Mouse (Mus musculus) Patski (cell line): ENCODE results near the gene Rabgap1l. TPM values are rescaled to one million over a fixed set of nuclear protein-coding genes. Genes with fewer than 3 reads are reported as not detected.

Experiments
- ATAC-seq: fragments of 100-300 bp; one replicate; pipeline ENCODE4 v1.8.0; 2021
- CTCF ChIA-PET: fragments of 350-600 bp; sonication (Branson Sonifier 250); formaldehyde crosslinking; loops from one replicate; lab custom pipeline; 2022; ENCODE audit warnings: inconsistent platforms; lab: Charles Lee
- POLR2A ChIA-PET: fragments of 350-600 bp; sonication (Branson Sonifier 250); formaldehyde crosslinking; loops from one replicate; lab custom pipeline; 2022; ENCODE audit warnings: antibody characterized with exemption, inconsistent platforms; lab: Charles Lee
- DNase-seq: peaks from one replicate; pipeline ENCODE4 v3.0.0-alpha.2; 2011; ENCODE audit warnings: low read depth, low spot score
- H3K27me3 ChIP-seq: fragments of 371-371 bp; one replicate; pipeline ENCODE4 v1.5.1; 2021
- CTCF ChIP-seq: fragments of 100-300 bp; IDR thresholded peaks from one replicate; pipeline ENCODE4 v1.5.1; 2021
- in situ Hi-C: fragments of 300-500 bp; cut with MboI; formaldehyde crosslinking; loops from 3 replicates; pipeline ENCODE4 v1.11.1; 2018; ENCODE audit warnings: low pct_unique_long_range_greater_than_20kb, mixed read lengths
- polyA plus RNA-seq: library from polyadenylated mRNA; unstranded; gene quantifications from one replicate; pipeline ENCODE4 v1.2.3, GENCODE M21; 2021

Rabgap1l gene
- polyA plus RNA-seq, 1 experiment from 2014 or later, result 37.6 TPM

DNA sequence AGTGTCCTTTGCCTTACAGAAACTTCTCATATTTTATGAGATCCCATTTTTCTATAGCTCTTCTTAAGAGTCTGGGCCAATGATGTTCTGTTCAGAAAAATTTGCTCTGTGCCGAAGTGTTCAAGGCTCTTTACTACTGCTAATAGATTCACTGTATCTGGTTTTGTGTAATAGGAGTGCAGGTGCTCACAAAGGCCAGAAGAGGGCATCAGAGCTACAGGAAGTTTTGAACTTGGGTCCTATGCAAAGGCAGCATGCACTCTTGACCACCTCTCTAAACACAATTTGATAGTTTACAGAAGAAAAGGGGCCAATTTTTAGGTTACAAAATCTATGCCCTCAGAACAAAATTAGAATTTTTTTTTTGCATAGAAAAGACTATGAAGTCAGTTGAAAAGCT, 231.6 kb downstream of the Rabgap1l start:
- no peak for DNase-seq

DNA sequence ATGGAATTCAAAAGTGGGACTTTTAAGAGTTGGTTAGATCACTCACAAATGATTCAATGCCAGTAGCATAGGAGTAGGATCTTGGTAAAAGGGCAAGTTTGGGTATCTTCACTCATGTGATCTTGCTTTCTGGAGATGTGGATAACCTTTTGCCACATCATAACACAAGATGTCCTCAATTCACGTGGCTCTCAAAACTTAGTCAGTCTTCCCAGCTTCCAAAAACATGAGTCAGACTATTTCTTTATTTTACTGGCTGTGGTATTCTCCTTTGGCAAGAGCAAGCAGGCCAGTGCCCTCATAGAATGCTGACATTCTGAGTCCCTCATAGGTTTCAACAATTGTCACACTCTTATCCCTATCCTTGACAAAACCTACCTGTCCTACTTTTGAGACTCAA, 242.4 kb downstream of the Rabgap1l start:
- in situ Hi-C loops, result no loop called here
- TF ChIP-seq CTCF, result no peak
- ChIA-PET CTCF (interaction anchor here (1.4 to 2.7 kb wide), 2 partner anchors 11 kb away, joined by 3 to 12 read pairs; no protein-coding TSS in a partner anchor), POLR2A (interaction anchor here (0.6 kb wide), 1 partner anchor 157 kb away, joined by 3 read pairs; no protein-coding TSS in a partner anchor)
- no peak for DNase-seq
- no peak for ATAC-seq
- H3K27me3 ChIP-seq, result no peaks in the 10 kb centered on the region

More for the DNA sequence above, 231.6 kb downstream of the Rabgap1l start:
- ChIA-PET CTCF (interaction anchor here (0.7 to 2.1 kb wide), 14 partner anchors 8 to 229 kb away, joined by 3 to 16 read pairs (median 4); no protein-coding TSS in a partner anchor), POLR2A (interaction anchor here (0.6 to 1.3 kb wide), 2 partner anchors 11 to 1130 kb away, joined by 3 read pairs; no protein-coding TSS in a partner anchor)
- no peaks in the 10 kb centered on the region for H3K27me3 ChIP-seq
- TF ChIP-seq CTCF, result peak; percentile 79
- in situ Hi-C loops, result loop anchor here (5.0 kb wide), 2 partner anchors 154 to 161 kb away; no protein-coding TSS in a partner anchor
- peak; percentile 51 for ATAC-seq

DNA sequence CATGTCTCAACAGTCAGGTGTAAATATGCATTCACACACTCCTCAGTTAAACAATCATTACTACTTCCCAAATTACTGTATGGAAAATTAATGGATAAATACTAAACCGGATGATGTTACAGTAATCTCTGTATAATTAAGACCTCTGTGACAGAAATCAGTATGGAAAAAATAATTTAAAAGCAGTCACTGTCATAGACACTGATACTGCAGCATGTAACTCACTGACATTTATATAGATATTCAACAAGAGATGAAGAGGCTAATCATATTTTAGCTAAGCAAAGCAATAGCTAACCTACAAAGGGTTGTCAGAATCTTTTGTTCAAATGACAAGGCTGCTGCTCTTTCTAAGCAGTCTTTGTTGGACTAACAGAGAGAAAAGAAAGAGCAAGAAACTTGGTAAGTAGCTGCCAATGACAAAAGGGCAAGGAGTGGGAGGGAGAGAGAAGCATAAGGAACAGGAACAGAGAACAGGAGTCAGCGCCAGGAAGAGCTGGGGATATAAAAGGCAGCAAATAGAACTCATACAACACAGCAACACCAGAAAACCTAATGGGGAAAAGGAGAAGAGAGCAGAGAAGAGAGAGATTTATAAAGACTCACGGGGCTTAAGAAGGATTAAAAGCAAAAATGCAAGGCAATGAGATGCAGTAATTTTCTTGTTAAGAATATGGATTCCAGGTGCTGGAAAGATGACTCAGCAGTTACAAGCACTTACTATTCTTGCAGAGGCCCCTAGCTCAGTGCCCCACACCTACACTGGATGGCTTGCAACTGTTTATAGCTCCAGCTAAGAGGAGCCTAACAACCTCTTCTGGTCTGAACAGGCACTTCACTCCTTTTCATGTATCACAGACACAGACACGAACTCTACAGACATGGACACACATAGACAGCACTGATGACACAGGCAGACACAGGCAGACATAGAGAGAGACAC, 244.8 kb downstream of the Rabgap1l start:
- in situ Hi-C loops, result no loop called here
- ATAC-seq (no peak), DNase-seq (no peak)
- no peaks in the 10 kb centered on the region for H3K27me3 ChIP-seq
- CTCF ChIA-PET, result interaction anchor here (2.7 kb wide), 1 partner anchor 13 kb away, joined by 12 read pairs; no protein-coding TSS in a partner anchor
- POLR2A ChIA-PET, result no interaction called here
- TF ChIP-seq CTCF, result no peak

DNA sequence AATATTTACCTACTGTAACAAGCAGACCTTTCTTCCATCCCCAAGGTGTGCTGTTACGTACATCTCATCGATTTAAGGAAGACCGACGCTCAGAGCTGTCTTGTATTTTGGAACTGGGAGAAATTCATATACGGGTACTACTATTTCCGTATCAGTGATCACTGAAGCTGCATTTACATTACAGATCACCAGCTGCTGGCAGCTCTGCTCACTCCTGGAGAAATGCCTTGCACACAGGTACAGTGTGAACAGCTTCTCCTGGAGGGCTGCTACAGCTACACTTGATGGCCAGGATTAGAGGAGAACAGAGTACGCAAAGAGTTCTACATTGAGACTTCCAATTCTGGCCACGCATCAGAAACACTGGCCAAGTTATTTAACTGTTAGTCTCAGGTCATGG, 257.4 kb downstream of the Rabgap1l start:
- DNase-seq, result no peak
- no peak for TF ChIP-seq CTCF
- ChIA-PET POLR2A (no interaction called here), CTCF (interaction anchor here (1.2 to 1.8 kb wide), 3 partner anchors 9 to 36 kb away, joined by 3 to 6 read pairs (median 5); no protein-coding TSS in a partner anchor)
- no peak for ATAC-seq
- in situ Hi-C loops, result no loop called here
- no peaks in the 10 kb centered on the region for H3K27me3 ChIP-seq

DNA sequence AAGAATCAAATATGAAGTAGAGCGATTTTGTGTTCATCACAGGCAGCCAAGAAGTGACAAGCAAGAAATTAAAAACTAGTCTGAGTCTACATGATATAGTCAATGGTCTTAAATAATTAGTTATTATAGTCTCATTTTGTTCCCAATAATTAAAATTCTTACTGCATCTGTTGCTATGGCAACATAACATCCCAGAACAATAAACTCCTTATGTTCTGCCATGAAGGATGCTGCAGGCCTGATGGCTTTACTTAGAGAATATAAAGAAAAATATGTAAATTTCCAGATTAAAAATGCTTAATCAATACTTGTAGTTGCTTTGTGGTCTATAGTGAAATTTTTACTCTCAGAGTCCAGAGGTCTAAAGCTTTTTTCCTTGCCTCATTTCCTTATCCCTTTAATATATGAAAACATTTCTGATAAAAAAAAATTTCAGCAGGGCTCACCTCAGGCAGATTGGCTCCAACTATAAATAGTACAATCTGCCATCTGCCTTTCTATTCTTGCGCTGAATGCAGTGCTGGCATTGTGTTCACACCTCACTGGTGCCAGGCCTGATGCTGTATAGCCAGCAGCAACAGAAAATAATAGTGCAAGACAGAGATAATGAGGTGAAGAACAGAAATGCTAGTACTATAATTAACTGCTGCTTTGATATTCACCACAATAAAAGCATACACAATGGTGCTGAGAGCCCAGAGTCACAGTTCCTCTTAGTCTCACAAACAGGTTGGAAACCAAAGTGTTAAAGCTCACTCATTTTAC, 258.3 kb downstream of the Rabgap1l start:
- in situ Hi-C loops, result no loop called here
- no peak for ATAC-seq
- ChIA-PET POLR2A (no interaction called here), CTCF (interaction anchor here (1.2 to 1.8 kb wide), 2 partner anchors 8 to 27 kb away, joined by 5 to 6 read pairs; no protein-coding TSS in a partner anchor)
- H3K27me3 ChIP-seq, result no peaks in the 10 kb centered on the region
- DNase-seq, result no peak
- no peak for TF ChIP-seq CTCF

DNA sequence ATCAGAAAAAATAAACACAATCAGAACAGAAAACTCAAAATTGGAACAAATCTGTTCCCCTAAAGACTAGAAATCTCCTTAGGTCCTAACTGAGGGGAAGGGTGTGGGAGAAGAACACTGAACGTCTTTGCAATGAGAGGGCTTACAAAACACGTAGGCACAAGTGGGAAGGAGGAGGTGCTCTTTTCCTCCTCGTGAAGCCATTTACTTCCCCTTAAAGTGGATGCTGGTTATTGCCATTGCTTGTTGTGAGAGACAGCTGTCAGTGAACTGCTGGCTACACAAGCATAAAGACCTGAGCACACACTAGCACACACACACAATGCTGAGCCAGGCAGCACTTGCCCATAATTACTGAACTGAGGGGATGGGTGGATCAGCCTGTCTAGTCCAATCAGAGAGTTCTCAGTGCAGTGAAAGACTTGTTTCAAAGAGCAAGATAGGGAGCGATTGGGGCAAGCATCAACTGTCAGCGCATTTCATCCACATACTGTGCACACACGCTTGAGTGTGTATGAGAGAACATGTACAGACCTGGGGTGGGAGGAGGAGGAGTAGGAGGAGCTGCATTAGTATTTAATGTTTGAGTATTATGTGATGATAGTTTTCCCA, 259.7 kb downstream of the Rabgap1l start:
- ATAC-seq, result no peak
- no peak for TF ChIP-seq CTCF
- ChIA-PET CTCF (no interaction called here), POLR2A (no interaction called here)
- no peak for DNase-seq
- H3K27me3 ChIP-seq, result no peaks in the 10 kb centered on the region
- in situ Hi-C loops, result no loop called here

DNA sequence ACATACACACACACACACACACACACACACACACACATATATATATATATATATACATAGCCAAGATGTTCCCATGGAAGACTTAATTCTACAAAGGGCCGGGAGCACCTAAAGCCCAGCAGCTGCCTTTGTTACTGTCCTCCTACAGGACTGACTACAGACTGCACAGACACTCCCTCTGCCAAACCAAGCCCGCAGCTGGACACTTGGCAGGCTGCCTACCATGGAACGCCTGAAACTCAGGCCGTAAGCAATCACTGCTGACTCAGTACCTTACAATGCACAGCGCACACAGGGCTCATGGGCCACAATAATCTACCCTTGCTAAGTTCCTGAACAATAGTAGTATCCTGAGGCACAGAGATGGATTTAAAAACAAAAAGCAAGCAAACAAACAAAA, 261.6 kb downstream of the Rabgap1l start:
- in situ Hi-C loops, result no loop called here
- TF ChIP-seq CTCF, result peak; percentile 9
- DNase-seq, result peak; percentile 65
- ATAC-seq, result peak; percentile 95
- CTCF ChIA-PET, result no interaction called here
- no peaks in the 10 kb centered on the region for H3K27me3 ChIP-seq
- POLR2A ChIA-PET, result no interaction called here

DNA sequence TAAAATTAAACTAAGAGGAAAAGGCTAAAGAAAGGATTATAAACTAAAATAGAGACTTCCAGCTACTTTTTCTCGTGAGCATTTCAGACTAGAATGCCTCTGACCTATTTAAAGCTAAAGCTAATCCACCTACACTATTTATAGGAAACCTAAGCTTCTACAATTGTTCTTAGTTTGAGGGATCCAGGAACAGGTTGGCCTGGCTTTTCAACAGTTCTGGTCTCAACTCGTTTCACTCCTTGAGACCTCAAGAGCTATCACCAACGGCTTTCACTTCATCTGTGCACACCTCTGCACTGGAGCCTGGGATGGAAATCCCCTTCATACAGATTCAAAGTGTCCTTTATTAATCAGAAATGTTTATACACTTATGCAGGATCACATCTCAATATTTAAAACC, 271.1 kb downstream of the Rabgap1l start:
- POLR2A ChIA-PET, result interaction anchor here (0.5 kb wide), 1 partner anchor 78 kb away, joined by 4 read pairs; no protein-coding TSS in a partner anchor
- CTCF ChIA-PET, result interaction anchor here (1.0 kb wide), 1 partner anchor 172 kb away, joined by 3 read pairs; no protein-coding TSS in a partner anchor
- in situ Hi-C loops, result no loop called here
- ATAC-seq, result no peak
- no peaks in the 10 kb centered on the region for H3K27me3 ChIP-seq
- no peak for DNase-seq
- no peak for TF ChIP-seq CTCF

DNA sequence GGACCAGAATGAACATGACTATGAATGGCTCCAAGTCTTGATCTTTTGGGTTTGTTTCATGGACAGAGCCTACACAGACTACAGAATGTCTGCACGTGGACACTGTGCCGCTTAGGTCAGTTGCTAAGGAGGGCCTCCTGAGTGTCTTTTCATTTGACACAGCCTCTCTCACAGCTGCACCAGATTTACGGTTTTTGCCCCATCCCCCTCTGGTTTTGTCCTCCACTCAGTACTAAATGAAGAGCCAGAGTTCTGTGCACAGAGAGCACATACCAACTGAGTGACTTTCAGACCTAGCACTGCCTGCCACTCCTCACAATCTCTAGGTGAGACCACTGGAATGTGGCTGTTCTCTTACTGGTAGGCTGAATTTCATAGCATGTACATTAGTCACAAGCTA, 272.3 kb downstream of the Rabgap1l start:
- no peaks in the 10 kb centered on the region for H3K27me3 ChIP-seq
- no peak for TF ChIP-seq CTCF
- CTCF ChIA-PET, result interaction anchor here (0.7 kb wide), 1 partner anchor 25 kb away, joined by 3 read pairs; no protein-coding TSS in a partner anchor
- in situ Hi-C loops, result no loop called here
- DNase-seq (peak; percentile 9), ATAC-seq (peak; percentile 100)
- POLR2A ChIA-PET, result no interaction called here
